Mouse (Mus musculus): ENCODE measurements around the gene Parp12.

The Parp12 gene

GRCm38 (mm10) chr6:39117584-39118455 is at the start of gene Parp12:
Gene Parp12 (minus strand): TSS chr6:39118349.
- peak; percentile 31 for DNase-seq (ENCODE audit: low read depth, low spot score)

- DNase-seq (ENCODE audit: low read depth, low spot score) = no peak
Observed at GRCm38 (mm10) chr6:39164891-39165290, 46.7 kb upstream of the Parp12 start.

GRCm38 (mm10) chr6:39161975-39162374 is 43.8 kb upstream of the Parp12 start:
- no peak for DNase-seq (ENCODE audit: low read depth, low spot score)

GRCm38 (mm10) chr6:39146041-39146440 is 27.9 kb upstream of the Parp12 start:
- DNase-seq (ENCODE audit: low read depth, low spot score) = no peak

- DNase-seq (ENCODE audit: low read depth, low spot score) = no peak
Observed at GRCm38 (mm10) chr6:39132556-39132955, 14.4 kb upstream of the Parp12 start.

GRCm38 (mm10) chr6:39131480-39131879 is 13.3 kb upstream of the Parp12 start:
- DNase-seq (ENCODE audit: low read depth, low spot score) = no peak

- DNase-seq (ENCODE audit: low read depth, low spot score) = no peak
Observed at GRCm38 (mm10) chr6:39124719-39125118, 6.6 kb upstream of the Parp12 start.

GRCm38 (mm10) chr6:39120685-39121084 is 2.5 kb upstream of the Parp12 start:
- DNase-seq (ENCODE audit: low read depth, low spot score) = no peak

GRCm38 (mm10) chr6:39118456-39118881 is 320 bp upstream of the Parp12 start:
- no peak for DNase-seq (ENCODE audit: low read depth, low spot score)

- no peak for DNase-seq (ENCODE audit: low read depth, low spot score)
Observed at GRCm38 (mm10) chr6:39115438-39115837, 2.7 kb downstream of the Parp12 start.

- DNase-seq (ENCODE audit: low read depth, low spot score) = no peak
Observed at GRCm38 (mm10) chr6:39113141-39113540, 5.0 kb downstream of the Parp12 start.

- DNase-seq (ENCODE audit: low read depth, low spot score) = no peak
Observed at GRCm38 (mm10) chr6:39112701-39113100, 5.4 kb downstream of the Parp12 start.

- DNase-seq (ENCODE audit: low read depth, low spot score) = no peak
Observed at GRCm38 (mm10) chr6:39106812-39107211, 11.3 kb downstream of the Parp12 start.

GRCm38 (mm10) chr6:39104631-39105030 is 13.5 kb downstream of the Parp12 start:
- no peak for DNase-seq (ENCODE audit: low read depth, low spot score)

GRCm38 (mm10) chr6:39076498-39076897 is 41.7 kb downstream of the Parp12 start:
- no peak for DNase-seq (ENCODE audit: low read depth, low spot score)

GRCm38 (mm10) chr6:39074186-39074585 is 44.0 kb downstream of the Parp12 start:
- no peak for DNase-seq (ENCODE audit: low read depth, low spot score)

GRCm38 (mm10) chr6:39072664-39073063 is 45.5 kb downstream of the Parp12 start:
- no peak for DNase-seq (ENCODE audit: low read depth, low spot score)

GRCm38 (mm10) chr6:39066935-39067578 is 51.1 kb downstream of the Parp12 start:
- peak; percentile 65 for DNase-seq (ENCODE audit: low read depth, low spot score)

GRCm38 (mm10) chr6:39063541-39063940 is 54.6 kb downstream of the Parp12 start:
- DNase-seq (ENCODE audit: low read depth, low spot score) = no peak

- DNase-seq (ENCODE audit: low read depth, low spot score) = no peak
Observed at GRCm38 (mm10) chr6:39061180-39061579, 57.0 kb downstream of the Parp12 start.

- DNase-seq (ENCODE audit: low read depth, low spot score) = no peak
Observed at GRCm38 (mm10) chr6:39059547-39060497, 58.3 kb downstream of the Parp12 start.

GRCm38 (mm10) chr6:39058936-39059335 is 59.2 kb downstream of the Parp12 start:
- no peak for DNase-seq (ENCODE audit: low read depth, low spot score)

All from c-Kit-negative CD71-positive TER-119-positive erythroid progenitor cells, embryonic 14.5 days (primary cell).